Mouse (Mus musculus): ENCODE measurements around the gene Usp11.

DNA sequence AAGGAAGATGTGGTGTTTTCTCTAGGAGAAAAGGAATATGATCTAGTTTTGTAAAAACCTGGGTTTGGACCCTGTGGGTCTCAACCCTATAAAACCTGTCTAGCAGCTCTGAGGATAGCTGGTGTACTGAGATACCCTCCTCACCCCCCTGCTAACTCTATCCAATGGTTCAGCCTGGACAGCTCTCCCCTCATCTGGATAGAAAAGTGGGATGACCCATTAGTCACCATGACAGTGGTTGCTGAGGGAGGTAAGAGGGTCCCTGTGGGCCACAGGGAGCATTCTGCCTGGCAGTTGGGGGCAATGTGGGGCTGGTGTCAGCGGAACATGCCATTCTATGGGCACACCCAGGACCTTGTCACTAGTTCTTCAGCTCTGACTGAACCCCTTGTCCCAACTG lies 11.1 kb upstream of the Usp11 start:
- TF ChIP-seq TAL1 (IDR thresholded peaks at IDR 0.05; ENCODE audit: low read length) (no peak), GATA1 (IDR thresholded peaks at IDR 0.05; ENCODE audit: low read length) (no peak)
